Mouse (Mus musculus) mesoderm, embryonic 11.5 days (tissue): ENCODE results near the gene Chn1.

Experiments
- DNase-seq: peaks from one replicate; pipeline ENCODE4 v3.0.0-alpha.2; 2012; ENCODE audit warnings: low read depth, low spot score

The Chn1 gene

GRCm38 (mm10) chr2:73636387-73636786 lies 138.8 kb downstream of the Chn1 start:
- DNase-seq: no peak

- no peak for DNase-seq
Observed at GRCm38 (mm10) chr2:73631816-73632215, 143.3 kb downstream of the Chn1 start.

- DNase-seq: peak; percentile 18
Observed at GRCm38 (mm10) chr2:73618486-73619052, 156.6 kb downstream of the Chn1 start.

- no peak for DNase-seq
Observed at GRCm38 (mm10) chr2:73616434-73617057, 158.6 kb downstream of the Chn1 start.

GRCm38 (mm10) chr2:73615456-73615855 lies 159.7 kb downstream of the Chn1 start:
- no peak for DNase-seq

- DNase-seq: no peak
Observed at GRCm38 (mm10) chr2:73614303-73614702, 160.8 kb downstream of the Chn1 start.

GRCm38 (mm10) chr2:73612941-73613340 lies 162.2 kb downstream of the Chn1 start:
- no peak for DNase-seq

- DNase-seq: no peak
Observed at GRCm38 (mm10) chr2:73612367-73612914, 162.7 kb downstream of the Chn1 start.

- DNase-seq: no peak
Observed at GRCm38 (mm10) chr2:73611798-73612197, 163.3 kb downstream of the Chn1 start.

GRCm38 (mm10) chr2:73609724-73610210 lies 165.4 kb downstream of the Chn1 start:
- no peak for DNase-seq

- DNase-seq: no peak
Observed at GRCm38 (mm10) chr2:73609067-73609723, 166.0 kb downstream of the Chn1 start.

GRCm38 (mm10) chr2:73608391-73608790 lies 166.8 kb downstream of the Chn1 start:
- no peak for DNase-seq

GRCm38 (mm10) chr2:73607609-73608008 lies 167.5 kb downstream of the Chn1 start:
- DNase-seq: no peak

GRCm38 (mm10) chr2:73607146-73607545 lies 168.0 kb downstream of the Chn1 start:
- no peak for DNase-seq

- no peak for DNase-seq
Observed at GRCm38 (mm10) chr2:73606616-73607015, 168.5 kb downstream of the Chn1 start.

GRCm38 (mm10) chr2:73605077-73605476 lies 170.1 kb downstream of the Chn1 start:
- no peak for DNase-seq

GRCm38 (mm10) chr2:73604579-73604978 lies 170.6 kb downstream of the Chn1 start:
- DNase-seq: no peak

GRCm38 (mm10) chr2:73600650-73601049 lies 174.5 kb downstream of the Chn1 start:
- DNase-seq: no peak

GRCm38 (mm10) chr2:73597772-73598171 lies 177.4 kb downstream of the Chn1 start:
- DNase-seq: no peak

GRCm38 (mm10) chr2:73596786-73597185 lies 178.4 kb downstream of the Chn1 start:
- no peak for DNase-seq

- DNase-seq: no peak
Observed at GRCm38 (mm10) chr2:73596326-73596725, 178.8 kb downstream of the Chn1 start.

GRCm38 (mm10) chr2:73593101-73593439 lies 182.1 kb downstream of the Chn1 start:
- DNase-seq: no peak
